Mouse (Mus musculus): ENCODE results near the gene Cyp2c23. TPM values are rescaled to one million over a fixed set of nuclear protein-coding genes. Genes with fewer than 3 reads are reported as not detected.

The Cyp2c23 gene
- total RNA-seq (2023) = not detected

DNA sequence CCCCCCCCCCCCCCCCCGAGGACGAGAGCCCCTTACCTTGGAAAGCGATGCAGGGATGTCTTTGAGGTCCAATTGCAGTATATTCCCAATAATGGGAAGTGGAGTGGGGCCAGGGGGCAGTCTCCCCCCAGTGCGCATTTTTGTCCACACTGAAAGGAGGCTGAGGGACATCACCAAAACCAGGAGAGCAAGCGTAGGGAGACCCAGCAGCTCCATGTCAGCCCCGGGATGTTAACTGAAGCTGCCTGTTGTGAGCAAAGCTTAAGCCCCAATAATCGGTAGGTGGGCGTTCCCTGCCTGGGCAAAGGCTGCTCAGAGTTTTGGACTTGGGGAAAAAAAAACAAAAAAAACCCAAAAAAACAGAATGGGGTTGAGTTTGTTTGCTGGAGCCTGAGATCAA is at the start of gene Cyp2c23:
Gene Cyp2c23 (minus strand): TSS at position 237 of the 400 bp plus-strand sequence.

DNA sequence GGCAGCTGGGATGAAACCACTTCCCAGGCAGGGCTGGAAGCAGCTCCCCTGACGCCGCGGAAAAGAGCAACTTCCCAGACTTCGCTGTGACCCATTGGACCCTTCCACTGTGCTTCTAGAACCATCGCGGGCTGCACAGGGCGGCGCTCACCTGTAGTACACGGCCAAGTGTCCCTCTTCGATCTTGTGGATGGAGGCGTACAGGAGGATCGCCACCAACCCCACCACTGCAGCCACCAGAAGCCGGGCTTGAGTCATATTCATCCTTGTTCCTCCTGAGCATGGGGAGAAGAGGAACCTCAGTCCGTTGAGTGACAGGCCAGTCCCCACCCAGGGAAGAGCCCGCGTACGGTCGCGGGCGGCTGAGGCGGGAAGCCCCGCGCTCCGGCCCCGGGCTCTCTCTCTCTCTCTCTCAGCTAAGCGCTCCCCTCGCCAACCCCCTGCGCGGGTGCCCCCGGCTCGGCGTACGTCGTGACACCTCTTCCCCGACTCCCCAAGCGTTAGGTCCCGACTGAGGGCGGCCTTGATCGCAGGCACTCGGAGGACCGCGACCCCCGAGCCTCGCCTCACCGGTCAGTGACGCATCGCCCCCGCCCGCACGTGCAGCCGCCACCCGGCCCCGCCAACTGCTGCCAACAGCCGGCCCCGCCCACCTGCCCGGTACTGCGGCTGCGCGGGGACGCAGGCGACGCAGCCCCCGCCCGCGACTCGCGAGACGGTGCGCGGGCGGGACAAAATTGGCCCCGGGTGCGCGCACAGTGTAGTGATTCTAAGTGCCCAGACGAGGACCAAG is 40.3 kb upstream of the Cyp2c23 start, which contains the start of gene Erlin1:
Gene Erlin1 (minus strand): TSS at position 665 of the 793 bp plus-strand sequence.

DNA sequence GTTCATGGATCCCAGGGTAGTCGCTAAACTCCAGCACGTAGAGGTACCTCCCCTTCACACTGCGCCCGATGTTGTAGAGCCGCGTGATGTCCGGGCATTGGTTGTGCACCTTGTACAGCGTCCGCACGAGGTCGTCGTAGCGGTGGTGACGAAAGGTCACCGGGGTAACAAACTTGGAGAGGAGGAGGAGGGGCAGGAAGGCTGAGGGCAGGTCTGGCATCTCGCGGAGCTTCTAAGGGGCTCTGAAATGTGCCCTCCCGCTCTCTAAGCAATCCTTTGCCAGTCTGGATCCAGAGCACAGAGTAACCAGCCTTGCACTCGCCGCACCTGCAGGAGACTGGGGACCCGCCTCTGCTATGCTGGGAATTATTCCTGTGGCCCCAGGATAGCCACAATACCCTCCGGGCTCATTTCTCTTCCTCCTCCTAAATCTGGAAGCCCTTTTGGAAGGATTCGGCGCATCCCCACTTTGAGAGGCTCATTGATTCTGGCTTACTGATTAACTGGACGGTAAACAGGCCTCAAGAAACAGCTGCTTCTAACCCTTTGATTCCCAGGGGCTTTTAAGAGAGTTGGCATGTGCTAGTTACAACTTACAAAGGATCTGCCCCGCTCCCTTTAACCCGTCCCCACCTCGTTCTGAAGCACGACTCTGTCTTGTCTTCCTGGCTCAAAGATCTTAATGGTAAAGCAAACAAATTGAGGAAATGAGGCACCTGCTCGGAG is 42.8 kb downstream of the Cyp2c23 start, which contains the start of gene Cpn1:
Gene Cpn1 (minus strand): TSS at position 488 of the 726 bp plus-strand sequence.

Other genes starting within 250 kb of the Cyp2c23 start
- gene Abcc2, start 247.0 kb downstream of the Cyp2c23 start, total RNA-seq (2023) = not detected
- gene Dnmbp, start 89.0 kb downstream of the Cyp2c23 start, total RNA-seq (2023) = 11.1 TPM
- not detected for gene Cpn1, start 42.7 kb downstream of the Cyp2c23 start, total RNA-seq (2023)
- 6.3 TPM for gene Erlin1, start 40.6 kb upstream of the Cyp2c23 start, total RNA-seq (2023)
- 66.6 TPM for gene Chuk, start 78.3 kb upstream of the Cyp2c23 start, total RNA-seq (2023)
- gene Cwf19l1, start 106.7 kb upstream of the Cyp2c23 start, total RNA-seq (2023) = 28.7 TPM
- 64.1 TPM for gene Bloc1s2, start 117.2 kb upstream of the Cyp2c23 start, total RNA-seq (2023)
- not detected for gene Pkd2l1, start 163.2 kb upstream of the Cyp2c23 start, total RNA-seq (2023)
- not detected for gene Scd3, start 174.1 kb upstream of the Cyp2c23 start, total RNA-seq (2023)

Measured in CD4-positive naive resting alpha-beta T cell, adult 57 days (primary cell).